Mouse (Mus musculus) adrenal gland, adult 10 weeks (tissue): ENCODE data around the gene Ankrd13c. TPM values are rescaled to one million over a fixed set of nuclear protein-coding genes. Genes with fewer than 3 reads are reported as not detected.

ENCODE experiments used
- polyA plus RNA-seq: library from polyadenylated mRNA; stranded (reverse); fragments of 350-450 nt; fragmentation: Illumina TruSeq; extraction: RNeasy Lipid Tissue Mini Kit (QIAGEN cat#74804); gene quantifications from one replicate; pipeline ENCODE4 v1.2.3, GENCODE M21; 2014; ENCODE audit warnings: low read depth, low replicate concordance

Ankrd13c gene
- 192 TPM for polyA plus RNA-seq

DNA sequence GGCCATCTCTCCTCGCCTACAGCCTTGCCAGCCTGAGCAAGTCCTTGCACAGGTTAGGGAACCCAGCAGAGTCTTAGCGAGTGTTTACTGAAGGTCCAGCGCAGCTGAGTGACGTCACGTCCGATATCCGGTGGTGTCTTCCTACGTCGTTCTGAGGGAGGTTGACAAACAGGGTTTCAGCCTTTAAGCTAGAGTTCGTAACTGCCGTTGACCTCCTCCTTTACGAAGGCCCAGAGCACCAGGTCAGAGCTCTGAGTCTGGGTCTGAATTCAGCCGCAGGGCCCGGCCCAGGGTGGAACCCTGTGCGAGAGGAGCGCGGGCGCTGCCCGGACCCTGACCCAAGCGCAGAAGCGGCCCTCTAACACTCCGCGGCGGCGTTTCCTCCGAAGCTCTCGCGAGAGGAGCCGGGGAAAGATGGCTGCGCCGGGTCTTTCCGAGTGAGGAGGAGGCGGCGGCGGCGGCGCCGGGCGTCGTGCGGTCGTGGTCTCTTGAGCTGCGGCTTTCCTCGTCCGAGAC is at the start of gene Ankrd13c:
Gene Ankrd13c (plus strand): TSS at position 397 of the 516 bp plus-strand sequence.

GRCm38 (mm10) chr3:157924692-157925328 is 22.2 kb upstream of the Ankrd13c start, which contains the start of gene Cth:
Gene Cth (minus strand): TSS chr3:157925077.

GRCm38 (mm10) chr3:158036329-158036988 is 89.4 kb downstream of the Ankrd13c start, which contains the start of the genes Srsf11 and Lrrc40:
Gene Srsf11 (minus strand): TSS chr3:158036639.
Gene Lrrc40 (plus strand): TSS chr3:158036662.

Other genes with a start within 250 kb of the Ankrd13c start
- 28.2 TPM for gene Cth, start 22.2 kb upstream of the Ankrd13c start, polyA plus RNA-seq
- gene Srsf11, start 89.4 kb downstream of the Ankrd13c start, polyA plus RNA-seq: 350 TPM
- 96.7 TPM for gene Lrrc40, start 89.4 kb downstream of the Ankrd13c start, polyA plus RNA-seq